Mouse (Mus musculus) lung, postnatal 0 days (tissue): Measurements from ENCODE around the gene Birc6.

Experiments used
- CTCF ChIP-seq: IDR thresholded peaks from 2 replicates; pipeline ENCODE4 v1.5.1; 2016; ENCODE audit warnings: antibody characterized with exemption, mild to moderate bottlenecking
- EP300 ChIP-seq: IDR thresholded peaks from 2 replicates; pipeline ENCODE4 v1.6.1; 2016; ENCODE audit warnings: antibody characterized with exemption, mild to moderate bottlenecking, control low read depth

DNA sequence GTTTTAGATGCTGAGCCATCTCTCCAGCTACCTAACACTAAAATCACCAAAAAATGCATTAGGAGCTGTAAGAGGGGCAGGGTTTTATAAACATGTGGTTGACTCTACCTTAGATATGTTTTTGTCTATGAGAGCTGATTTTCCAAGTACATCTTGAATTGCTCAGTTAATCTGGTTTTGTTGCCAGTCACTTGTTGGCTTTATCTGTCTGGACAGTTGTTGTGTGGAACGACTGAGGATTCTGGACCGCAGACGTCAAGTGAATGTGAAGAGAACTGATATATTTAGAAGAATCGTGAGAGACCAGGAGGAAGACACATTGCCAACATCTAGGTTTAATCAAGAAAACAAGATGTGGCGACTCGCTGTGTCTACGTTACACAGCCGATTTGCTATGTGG, 183.5 kb downstream of the Birc6 start:
- TF ChIP-seq CTCF (no peak), EP300 (no peak)
